Mouse (Mus musculus): ENCODE results near the gene Mrpl54. TPM values are rescaled to one million over a fixed set of nuclear protein-coding genes. Genes with fewer than 3 reads are reported as not detected.
A peak's percentile ranks its signal among the peaks of the same experiment; 100 is the strongest.

The Mrpl54 gene
- total and polyA plus RNA-seq, 3 experiments = 85.7 to 101 (median 93.2) TPM

DNA sequence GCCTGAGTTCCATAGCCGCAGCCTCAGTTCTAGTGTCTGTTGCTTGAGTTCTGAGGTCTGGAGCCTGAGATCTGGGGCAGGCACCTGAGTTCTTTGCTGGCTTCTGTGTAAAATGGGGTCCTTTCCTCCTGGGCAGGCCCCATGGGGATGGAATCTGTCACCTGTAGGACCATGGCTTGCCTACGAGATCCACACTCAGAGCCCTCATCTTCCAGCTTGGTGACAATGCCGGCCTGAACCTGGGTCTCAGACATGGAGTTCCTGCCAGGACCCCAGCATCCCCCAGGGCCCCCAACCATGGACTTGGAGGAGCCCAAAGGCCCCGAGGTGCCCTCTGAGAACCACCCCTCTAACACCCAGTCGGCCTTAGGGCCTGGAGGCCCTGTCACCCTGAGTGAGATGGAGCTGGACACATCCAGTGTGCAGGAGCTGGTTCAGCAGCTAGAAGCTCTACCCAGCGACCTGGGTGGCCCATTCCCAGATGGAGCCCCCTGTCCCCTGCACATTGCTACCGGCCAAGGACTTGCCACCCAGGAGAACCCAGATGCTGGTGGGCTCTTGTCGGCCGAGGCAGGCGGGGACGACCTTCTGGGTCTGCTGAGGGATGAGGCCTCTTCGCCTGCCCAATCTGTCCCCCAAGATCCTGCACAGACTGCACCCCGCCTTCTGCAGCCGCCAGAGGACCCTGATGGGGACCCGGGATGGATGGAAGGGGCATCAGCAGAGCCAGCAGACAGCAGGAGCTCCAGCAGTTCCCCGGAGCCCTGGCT is 2.1 kb upstream of the Mrpl54 start:
- Histone ChIP-seq H3K27me3 (ENCODE audit: control insufficient read depth, insufficient read depth, low read length) (no peaks in the 10 kb centered on the region), H3K4me3 (peak overlapping the region; percentile 80), H3K9ac (ENCODE audit: low read depth, low read length) (peak overlapping the region; percentile 86), H3K27ac (peak overlapping the region; percentile 95), H3K36me3 (ENCODE audit: control insufficient read depth, insufficient read depth, low read length) (no peaks in the 10 kb centered on the region), H3K4me1 (ENCODE audit: control insufficient read depth, insufficient read depth, low read length) (peaks cover 2% of the 10 kb centered on the region; the same call in 1 of the 2 replicates), H3K79me2 (replicated peaks; ENCODE audit: control insufficient read depth, insufficient read depth, low read length) (no peaks in the 10 kb centered on the region)
- intact Hi-C loops (cut with DNase I) = loop anchor here (1.0 kb wide), 1 partner anchor 18 kb away; no protein-coding TSS in a partner anchor
- no peak for TF ChIP-seq POLR2A (IDR thresholded peaks at IDR 0.05; ENCODE audit: insufficient read depth, low read depth, low read length)
- no peak for TF ChIP-seq EP300 (IDR thresholded peaks at IDR 0.05; ENCODE audit: insufficient read depth, low read depth, low read length)
- no peak for TF ChIP-seq CTCF (IDR thresholded peaks at IDR 0.05)
- 74% methylated on average over 16 of the region's 16 CpGs for WGBS
- no peak for DNase-seq

DNA sequence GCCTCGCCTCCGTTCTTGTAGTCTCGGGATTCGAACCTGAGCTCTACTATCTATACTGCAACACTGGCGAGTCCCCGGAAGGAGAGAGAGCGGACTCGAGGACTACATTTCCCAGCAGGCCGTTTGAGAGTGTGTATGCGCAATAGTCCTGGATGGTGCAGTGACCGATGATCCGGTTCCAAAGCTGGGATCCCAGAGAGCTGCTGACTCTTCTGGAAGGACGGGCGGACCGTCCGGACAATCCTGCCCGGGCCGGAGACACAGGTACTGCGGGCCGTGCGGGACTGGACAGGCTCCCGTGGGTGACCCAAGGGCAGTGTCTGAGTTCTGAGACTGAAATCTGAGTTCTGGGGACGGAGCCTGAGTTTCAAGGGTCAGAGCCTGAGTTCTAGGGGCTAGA is 1.3 kb upstream of the Mrpl54 start:
- H3K27ac ChIP-seq = peak overlapping the region; percentile 95
- intact Hi-C loops (cut with DNase I) = loop anchor here (1.0 kb wide), 1 partner anchor 19 kb away; no protein-coding TSS in a partner anchor
- TF ChIP-seq EP300 (IDR thresholded peaks at IDR 0.05; ENCODE audit: insufficient read depth, low read depth, low read length) (0 out of 2 replicates have a peak, but pooled peaks have one; percentile 65), POLR2A (IDR thresholded peaks at IDR 0.05; ENCODE audit: insufficient read depth, low read depth, low read length) (peak; percentile 97), CTCF (IDR thresholded peaks at IDR 0.05) (0 out of 2 replicates have a peak, but pooled peaks have one; percentile 4)
- no peaks in the 10 kb centered on the region for H3K36me3 ChIP-seq (ENCODE audit: control insufficient read depth, insufficient read depth, low read length)
- H3K4me1 ChIP-seq (ENCODE audit: control insufficient read depth, insufficient read depth, low read length) = peaks cover 2% of the 10 kb centered on the region; the same call in 1 of the 2 replicates
- H3K4me3 ChIP-seq = peak overlapping the region; percentile 80
- DNase-seq = peak; percentile 85 to 90
- peak overlapping the region; percentile 86 for H3K9ac ChIP-seq (ENCODE audit: low read depth, low read length)
- WGBS = under 1% methylated on average over 23 of the region's 23 CpGs
- H3K79me2 ChIP-seq (replicated peaks; ENCODE audit: control insufficient read depth, insufficient read depth, low read length) = no peaks in the 10 kb centered on the region
- H3K27me3 ChIP-seq (ENCODE audit: control insufficient read depth, insufficient read depth, low read length) = no peaks in the 10 kb centered on the region

DNA sequence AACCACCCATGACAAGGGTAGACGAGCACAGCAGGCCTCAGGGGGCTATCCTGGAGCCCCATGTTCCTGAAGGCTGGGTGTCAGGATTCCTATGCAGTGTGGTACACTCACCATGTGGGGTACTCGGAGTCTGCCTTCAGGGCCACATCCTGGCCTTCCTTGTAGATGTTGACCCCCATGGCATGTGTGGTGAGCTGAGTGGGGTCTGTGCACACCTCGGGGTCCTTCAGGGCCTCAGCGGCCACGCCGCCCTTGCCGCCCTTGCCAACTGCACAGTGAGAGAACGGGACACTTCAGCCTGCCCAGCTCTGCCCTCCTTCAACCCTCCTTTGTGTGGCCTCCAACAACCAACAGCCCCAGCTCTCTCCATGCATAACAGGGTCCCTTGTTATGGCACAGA is 1.2 kb downstream of the Mrpl54 start:
- no peak overlapping the region for H3K27ac ChIP-seq
- intact Hi-C loops (cut with DNase I) = no loop called here
- DNase-seq = no peak
- H3K36me3 ChIP-seq (ENCODE audit: control insufficient read depth, insufficient read depth, low read length) = no peaks in the 10 kb centered on the region
- 95% methylated on average over 8 of the region's 8 CpGs for WGBS
- H3K27me3 ChIP-seq (ENCODE audit: control insufficient read depth, insufficient read depth, low read length) = no peaks in the 10 kb centered on the region
- no peak overlapping the region for H3K4me3 ChIP-seq
- H3K4me1 ChIP-seq (ENCODE audit: control insufficient read depth, insufficient read depth, low read length) = peaks cover 2% of the 10 kb centered on the region; the same call in 1 of the 2 replicates
- no peak overlapping the region for H3K9ac ChIP-seq (ENCODE audit: low read depth, low read length)
- H3K79me2 ChIP-seq (replicated peaks; ENCODE audit: control insufficient read depth, insufficient read depth, low read length) = no peaks in the 10 kb centered on the region
- no peak for TF ChIP-seq POLR2A (IDR thresholded peaks at IDR 0.05; ENCODE audit: insufficient read depth, low read depth, low read length)
- no peak for TF ChIP-seq CTCF (IDR thresholded peaks at IDR 0.05)
- TF ChIP-seq EP300 (IDR thresholded peaks at IDR 0.05; ENCODE audit: insufficient read depth, low read depth, low read length) = no peak

DNA sequence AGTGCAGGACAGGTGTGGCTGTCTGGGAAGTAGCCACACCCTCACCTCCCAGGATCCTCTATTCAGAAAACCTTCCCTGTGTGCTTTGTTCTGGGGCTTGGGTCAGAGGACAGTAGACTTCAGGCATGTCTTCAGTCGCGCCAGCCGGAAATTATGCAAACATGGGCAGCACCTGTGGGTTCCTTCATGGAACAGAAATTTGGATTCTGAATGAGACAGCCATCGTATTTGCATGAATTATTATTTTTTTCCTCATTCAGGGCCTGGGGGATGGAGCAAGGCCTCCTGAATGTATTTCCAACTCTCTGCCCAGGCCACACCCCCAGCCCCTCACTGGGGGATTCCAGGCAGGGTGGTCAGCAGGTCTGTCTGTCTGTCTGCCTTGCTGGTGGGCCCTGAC is 5.7 kb downstream of the Mrpl54 start:
- intact Hi-C loops (cut with DNase I) = no loop called here
- TF ChIP-seq CTCF (IDR thresholded peaks at IDR 0.05) (no peak), EP300 (IDR thresholded peaks at IDR 0.05; ENCODE audit: insufficient read depth, low read depth, low read length) (no peak), POLR2A (IDR thresholded peaks at IDR 0.05; ENCODE audit: insufficient read depth, low read depth, low read length) (no peak)
- no peak for DNase-seq
- Histone ChIP-seq H3K79me2 (replicated peaks; ENCODE audit: control insufficient read depth, insufficient read depth, low read length) (no peaks in the 10 kb centered on the region), H3K9ac (ENCODE audit: low read depth, low read length) (no peak overlapping the region), H3K4me1 (ENCODE audit: control insufficient read depth, insufficient read depth, low read length) (peaks cover 2% of the 10 kb centered on the region; the same call in 1 of the 2 replicates), H3K27ac (no peak overlapping the region), H3K4me3 (no peak overlapping the region), H3K36me3 (ENCODE audit: control insufficient read depth, insufficient read depth, low read length) (no peaks in the 10 kb centered on the region), H3K27me3 (ENCODE audit: control insufficient read depth, insufficient read depth, low read length) (peaks cover 11% of the 10 kb centered on the region; the same call in 1 of the 2 replicates)
- 93% methylated on average over 4 of the region's 4 CpGs for WGBS

DNA sequence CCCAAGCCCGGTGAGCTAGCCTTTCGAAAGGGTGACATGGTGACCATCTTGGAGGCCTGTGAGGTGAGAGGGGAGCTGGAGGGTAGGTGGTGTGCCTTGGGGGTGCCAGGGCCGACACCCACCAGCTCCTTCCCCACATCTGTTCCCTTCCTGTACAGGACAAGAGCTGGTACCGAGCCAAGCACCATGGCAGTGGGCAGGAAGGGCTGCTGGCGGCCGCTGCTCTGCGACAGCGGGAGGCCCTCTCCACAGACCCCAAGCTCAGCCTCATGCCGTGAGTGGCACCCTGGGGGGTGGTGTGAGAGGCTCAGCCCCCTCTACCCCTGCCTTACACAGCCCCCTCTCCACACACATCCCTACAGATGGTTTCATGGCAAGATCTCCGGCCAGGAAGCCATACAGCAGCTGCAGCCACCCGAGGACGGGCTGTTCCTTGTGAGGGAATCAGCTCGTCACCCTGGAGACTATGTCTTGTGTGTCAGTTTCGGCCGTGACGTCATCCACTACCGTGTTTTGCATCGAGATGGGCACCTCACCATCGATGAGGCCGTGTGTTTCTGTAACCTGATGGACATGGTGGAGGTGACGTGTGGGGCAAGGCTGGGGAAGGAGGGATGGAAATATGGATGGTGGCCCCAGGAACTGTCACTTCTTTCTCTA is 7.4 kb downstream of the Mrpl54 start:
- Histone ChIP-seq H3K36me3 (ENCODE audit: control insufficient read depth, insufficient read depth, low read length) (no peaks in the 10 kb centered on the region), H3K9ac (ENCODE audit: low read depth, low read length) (no peak overlapping the region), H3K4me3 (no peak overlapping the region), H3K4me1 (ENCODE audit: control insufficient read depth, insufficient read depth, low read length) (no peaks in the 10 kb centered on the region), H3K79me2 (replicated peaks; ENCODE audit: control insufficient read depth, insufficient read depth, low read length) (no peaks in the 10 kb centered on the region), H3K27me3 (ENCODE audit: control insufficient read depth, insufficient read depth, low read length) (peaks cover 11% of the 10 kb centered on the region; the same call in 1 of the 2 replicates), H3K27ac (no peak overlapping the region)
- intact Hi-C loops (cut with DNase I) = no loop called here
- DNase-seq = no peak
- WGBS = 33% methylated on average over 21 of the region's 21 CpGs
- TF ChIP-seq POLR2A (IDR thresholded peaks at IDR 0.05; ENCODE audit: insufficient read depth, low read depth, low read length) (no peak), CTCF (IDR thresholded peaks at IDR 0.05) (no peak), EP300 (IDR thresholded peaks at IDR 0.05; ENCODE audit: insufficient read depth, low read depth, low read length) (no peak)

All from heart, adult 2 months (tissue).